Mouse (Mus musculus) embryo, embryonic 9.5 days (tissue): Measurements from ENCODE around the gene Cdca4.

ENCODE experiments used
- DNase-seq: peaks from one replicate; pipeline ENCODE4 v3.0.0-alpha.2; 2017; ENCODE audit errors: extremely low spot score

The Cdca4 gene

GRCm38 (mm10) chr12:112798716-112799115 is 30.5 kb downstream of the Cdca4 start:
- DNase-seq = no peak

DNA sequence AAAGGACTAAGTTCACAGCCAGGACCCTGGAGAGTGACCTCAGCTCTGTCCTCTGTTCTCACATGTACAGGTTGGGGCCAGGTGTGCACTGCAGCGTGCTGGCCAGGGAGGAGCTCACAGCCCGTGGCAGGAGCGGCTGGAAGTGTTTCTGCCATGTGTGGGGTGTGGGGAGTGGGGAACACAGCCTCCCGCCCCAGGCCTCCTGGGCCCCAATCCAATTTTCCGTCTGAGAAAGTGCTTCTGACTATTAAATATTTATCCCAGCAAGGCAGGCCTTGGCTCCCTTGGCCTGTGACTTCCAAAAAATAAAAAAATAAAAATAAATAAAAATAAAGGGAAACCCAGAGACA is 30.9 kb downstream of the Cdca4 start:
- no peak for DNase-seq

DNA sequence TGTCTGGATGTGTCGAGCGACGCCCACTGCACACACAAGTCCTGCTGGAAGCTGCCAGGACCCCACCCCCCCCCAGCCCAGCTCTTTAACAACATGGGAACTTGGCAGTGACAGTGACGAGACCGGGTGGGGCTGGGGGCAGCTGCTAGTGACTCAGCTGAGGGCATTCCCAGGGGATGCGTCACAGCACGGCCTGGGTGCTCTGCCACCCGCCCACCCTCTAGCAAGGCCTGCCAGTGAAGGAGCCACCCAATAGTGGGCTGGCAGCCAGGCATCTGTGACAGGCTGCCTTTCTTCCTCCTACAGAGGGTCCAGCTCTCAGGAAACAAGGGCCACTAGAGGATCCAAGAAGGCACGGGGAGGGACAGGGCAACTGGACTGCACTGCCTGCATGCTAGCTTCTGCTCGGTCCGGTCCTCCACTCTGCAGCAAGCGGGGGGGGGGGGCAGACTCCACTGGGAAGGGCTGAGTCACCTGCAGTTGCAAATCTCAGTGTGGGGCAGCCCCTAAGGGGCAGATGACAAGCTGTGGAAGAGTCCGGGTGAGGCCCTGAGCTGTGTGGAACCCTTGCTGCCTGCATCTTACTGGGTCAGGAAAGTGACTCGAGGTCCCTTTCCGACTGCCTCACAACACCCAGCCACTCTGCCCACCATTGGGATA is 31.4 kb downstream of the Cdca4 start:
- DNase-seq = no peak

DNA sequence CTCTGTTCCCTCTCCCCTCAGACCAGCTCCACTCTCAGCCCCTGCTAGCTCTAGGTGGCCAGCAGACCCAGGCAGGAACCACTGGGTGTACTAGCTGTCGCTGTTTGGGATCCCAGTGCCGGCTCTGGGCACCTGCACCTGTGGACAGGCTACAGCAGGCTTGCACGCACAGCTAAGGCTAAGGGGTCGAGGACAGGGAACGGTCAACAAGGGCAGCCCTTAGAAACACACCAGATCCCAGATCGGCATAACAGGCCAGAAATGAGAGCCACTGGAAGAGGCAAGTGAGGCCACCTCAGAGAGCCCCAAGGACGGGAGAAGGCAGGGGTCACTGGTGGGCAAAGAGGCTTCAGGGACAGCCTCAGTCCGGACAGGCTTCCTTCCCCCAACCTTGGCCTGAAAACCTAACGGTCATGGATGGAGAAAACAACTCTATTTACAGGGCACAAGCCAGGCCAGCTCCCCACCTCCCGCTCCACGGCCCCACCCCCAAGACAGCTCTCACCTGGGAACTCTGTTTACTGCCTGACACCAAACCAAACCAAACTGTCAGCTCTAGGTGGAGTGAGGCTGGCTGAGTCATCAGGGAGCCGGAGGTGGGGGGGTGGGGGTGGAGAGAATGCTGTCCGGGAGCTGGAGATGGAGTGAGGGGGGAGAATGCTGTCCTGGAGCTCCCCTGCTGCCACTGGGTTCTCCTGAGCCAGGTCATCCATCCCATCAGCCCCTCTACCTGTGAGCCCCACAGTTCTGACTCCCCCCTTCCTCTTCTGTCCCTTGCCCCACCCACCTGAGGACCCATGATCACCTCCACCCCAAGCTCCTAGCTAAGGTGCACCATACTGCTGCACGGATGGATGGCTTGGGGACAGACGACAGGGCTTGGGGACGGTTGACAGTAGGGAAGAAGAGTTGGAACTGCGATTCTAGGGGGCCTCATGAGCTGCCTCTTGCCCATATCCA is 32.4 kb downstream of the Cdca4 start:
- no peak for DNase-seq

DNA sequence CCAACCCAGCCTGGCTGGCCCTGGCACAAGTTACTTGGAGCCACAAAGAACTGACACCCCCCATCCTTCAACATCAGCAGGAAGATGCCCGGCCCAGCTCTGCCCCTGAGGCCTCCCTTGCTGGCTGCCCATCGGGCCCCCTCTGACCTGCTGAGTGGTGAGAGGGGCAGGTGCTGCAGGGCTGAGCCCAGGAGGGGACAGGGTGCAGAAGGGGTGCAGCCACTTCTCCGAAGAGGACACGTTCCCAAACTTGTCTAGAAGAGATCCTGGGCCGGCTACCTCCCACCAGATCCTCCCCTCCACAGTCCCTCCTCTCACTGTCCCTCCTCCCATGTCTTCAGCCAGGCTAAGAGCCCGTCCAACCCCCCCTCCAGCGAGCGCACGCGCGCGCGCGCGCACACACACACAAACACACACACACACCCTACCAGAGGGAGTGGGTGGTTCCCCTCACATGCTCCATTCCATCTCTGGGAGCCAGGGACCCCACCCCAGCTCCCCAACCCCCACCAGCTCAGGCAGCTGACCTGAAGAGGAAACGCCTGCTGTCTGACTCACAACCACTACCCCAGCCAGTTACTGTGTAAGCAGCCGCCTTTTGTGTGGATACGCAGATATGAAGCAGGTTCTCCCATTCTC is 33.6 kb downstream of the Cdca4 start:
- DNase-seq = no peak

GRCm38 (mm10) chr12:112794998-112795397 is 34.2 kb downstream of the Cdca4 start:
- DNase-seq = no peak

GRCm38 (mm10) chr12:112794356-112794816 is 34.8 kb downstream of the Cdca4 start:
- DNase-seq = no peak

GRCm38 (mm10) chr12:112793601-112794355 is 35.4 kb downstream of the Cdca4 start:
- no peak for DNase-seq

DNA sequence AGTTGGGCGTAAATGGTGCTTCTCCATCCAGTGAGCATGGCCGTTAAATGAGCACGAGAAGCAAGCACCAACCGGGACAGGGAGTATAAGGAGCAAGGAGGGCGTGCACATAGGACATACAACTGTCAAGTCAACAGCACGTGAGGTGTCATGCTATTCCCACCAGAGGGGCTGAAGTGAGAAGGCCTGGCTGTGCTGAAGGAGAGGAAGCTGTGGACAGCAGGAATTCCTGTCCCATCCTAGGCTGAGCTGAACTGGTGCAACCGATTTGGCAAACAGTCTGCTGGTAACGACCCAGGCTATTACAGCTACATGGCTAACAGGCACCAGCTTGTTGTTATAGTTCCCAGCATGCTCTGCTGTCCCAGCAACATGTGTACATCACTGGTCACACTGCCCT is 38.2 kb downstream of the Cdca4 start:
- DNase-seq = no peak

GRCm38 (mm10) chr12:112774481-112774880 is 54.7 kb downstream of the Cdca4 start:
- DNase-seq = no peak

GRCm38 (mm10) chr12:112774026-112774425 is 55.2 kb downstream of the Cdca4 start:
- DNase-seq = no peak

DNA sequence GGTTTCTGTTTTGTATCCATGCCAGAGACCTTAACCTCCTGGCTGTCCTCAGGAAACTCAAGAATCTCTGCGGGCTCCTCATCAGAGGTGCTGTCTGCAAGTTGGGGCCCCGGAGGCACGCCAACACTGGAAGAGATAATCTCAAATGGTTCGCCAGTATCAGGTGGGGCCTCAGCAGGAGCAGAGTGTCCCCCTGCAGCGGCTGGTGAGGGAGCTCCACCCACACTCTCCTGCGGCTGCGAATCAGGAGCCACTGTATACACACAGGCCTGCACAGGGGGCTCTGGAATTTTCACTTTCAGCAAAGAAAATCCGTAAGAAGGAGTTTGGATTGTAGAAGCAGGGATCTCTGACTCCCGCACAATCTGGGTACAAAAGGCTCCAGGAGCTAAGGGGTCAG is 55.9 kb downstream of the Cdca4 start:
- no peak for DNase-seq

- no peak for DNase-seq
Measured at GRCm38 (mm10) chr12:112772306-112772705, 56.9 kb downstream of the Cdca4 start.

DNA sequence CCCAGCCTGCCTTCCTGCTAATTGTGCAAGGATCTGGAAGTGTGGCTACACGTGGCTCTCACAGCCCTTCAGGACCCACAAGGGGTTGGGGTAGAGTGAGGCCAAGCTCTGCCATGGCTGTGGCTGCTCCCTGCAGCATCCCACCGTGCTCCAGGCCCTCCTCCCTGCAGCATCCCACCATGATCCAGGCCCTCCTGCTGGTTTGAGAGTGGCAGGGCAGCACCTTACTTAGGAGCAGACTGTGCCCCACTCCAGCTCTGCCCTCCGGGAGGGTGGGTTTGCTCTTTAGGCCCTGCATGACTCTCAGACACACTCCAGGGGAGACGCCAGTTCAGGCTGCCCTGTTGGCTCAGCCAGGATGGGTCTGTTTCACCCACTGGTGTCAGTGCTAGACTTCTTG is 58.8 kb downstream of the Cdca4 start:
- no peak for DNase-seq
